Mouse (Mus musculus) kidney, adult 2 months (tissue): Measurements from ENCODE around the gene Ppp4r3a.

ENCODE experiments used
- CTCF ChIP-seq: fragments of 200-500 bp; conservative IDR thresholded peaks from 2 replicates; pipeline ENCODE4 v1.5.1; 2011; ENCODE audit warnings: low read depth, mild to moderate bottlenecking, control low read depth, low read length, moderate library complexity, mixed read lengths; ENCODE audit not compliant: insufficient read depth, insufficient read length
- POLR2A ChIP-seq: fragments of 200-500 bp; IDR thresholded peaks from one replicate; pipeline ENCODE4 v1.6.1; 2011; ENCODE audit warnings: low read depth, low read length, control low read depth

DNA sequence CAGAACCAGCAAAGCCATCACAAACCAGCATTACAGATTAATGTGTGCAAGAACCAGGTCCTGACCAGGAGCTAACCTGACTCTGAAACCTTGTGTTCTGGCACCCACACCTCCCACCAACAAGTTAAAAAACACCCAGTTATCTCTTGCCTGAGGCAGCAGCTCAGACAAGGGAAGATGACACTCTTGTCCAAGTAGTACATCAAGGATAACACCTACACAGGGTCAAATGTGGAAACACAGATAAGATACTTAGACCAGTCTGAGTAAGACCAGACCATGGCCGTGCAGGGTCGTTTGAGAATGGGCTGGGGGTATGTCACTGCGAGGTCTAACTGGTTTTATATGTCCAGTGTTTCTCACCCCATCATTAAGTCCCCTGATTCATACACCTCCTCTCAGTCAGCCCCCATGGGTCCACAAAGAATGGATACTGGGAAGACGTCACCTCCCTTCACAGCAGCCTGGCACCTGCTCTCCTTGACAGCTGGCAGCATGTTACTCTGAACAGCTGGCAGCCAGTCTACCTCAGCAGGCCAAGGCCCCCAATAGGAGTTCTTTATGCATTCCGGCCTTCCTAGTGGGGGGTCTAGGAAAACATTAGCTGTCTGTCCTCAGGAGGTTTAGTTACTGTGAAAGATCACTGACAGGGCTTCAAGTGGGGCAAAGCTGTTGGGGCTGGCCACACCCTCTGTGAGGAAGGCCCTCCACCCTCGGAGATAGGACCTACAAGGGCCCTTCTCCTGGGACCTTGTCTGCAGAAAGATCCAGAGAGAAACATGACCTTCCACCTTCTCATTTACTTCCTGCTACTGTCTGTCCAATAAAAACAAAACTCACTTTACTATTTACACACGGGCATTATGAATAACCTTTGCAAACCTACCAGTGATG is 84.2 kb downstream of the Ppp4r3a start:
- no peak for TF ChIP-seq CTCF
- no peak for TF ChIP-seq POLR2A
